ENCODE assay signal across 12 mouse cellular contexts in genomic region chr1:74286869-74287607, GRCm38 (mm10). TPM values are rescaled to one million over a fixed set of nuclear protein-coding genes. Genes with fewer than 3 reads are reported as not detected.
DNase-seq lines count a peak whose midpoint lies in the region; ATAC-seq and TF ChIP-seq lines count a peak whose summit lies in the region.
"Not testable (repeated sequence)": the region's sequence is repeated elsewhere in the genome, so short reads cannot be mapped to it uniquely, and the experiment has no call there.
"Had no signal": no experiment of that assay in that cellular context is flagged by ENCODE, and none has a peak within 500 bp of the region (broad histone marks: within the 10 kb centered on the region; RNA-seq: fewer than 3 reads in every experiment).

No protein-coding gene starts in this region.

- not testable (repeated sequence) for H3ac ChIP-seq in myocyte (ENCODE audit: control insufficient read depth, insufficient read length)

- H3K79me2 ChIP-seq in myocyte (ENCODE audit: control insufficient read depth, insufficient read depth): peaks cover 11% of the 10 kb centered on the region

- DNase-seq in NIH3T3 (ENCODE audit: low read depth): peak; percentile 61
- DNase-seq in cerebellum, adult 9-10 months: peak; percentile 70
- DNase-seq in gastrocnemius, postnatal 10 days: peak; percentile 36
- peak; percentile 27 for DNase-seq in kidney, adult 2 months
- DNase-seq in lung, adult 2 months: peak; percentile 48

- H3K4me3 ChIP-seq in kidney, adult 2 months (ENCODE audit: insufficient read depth, low read depth, low read length); lung, adult 2 months (replicated peaks; ENCODE audit: extremely low read depth, low read depth, low read length); myocyte; stomach, embryonic 14.5 days (ENCODE audit: low read depth, low read length): not testable (repeated sequence)

- WGBS in kidney, adult 2 months: 51% methylated on average over 15 of the region's 17 CpGs
- 39% methylated on average over 16 of the region's 17 CpGs for WGBS in lung, adult 2 months
- WGBS in stomach, embryonic 14.5 days: 60% methylated on average over 15 of the region's 17 CpGs

- not testable (repeated sequence) for ATAC-seq in stomach, embryonic 14.5 days (ENCODE audit: insufficient number of reproducible peaks, insufficient read depth, low FRiP score, low read depth)

- H3K9me3 ChIP-seq in stomach, embryonic 14.5 days (ENCODE audit: control insufficient read depth, low read depth, low read length): not testable (repeated sequence)

- H3K9ac ChIP-seq in stomach, embryonic 14.5 days (replicated peaks; ENCODE audit: low read depth, low read length): not testable (repeated sequence)

- H3K4me2 ChIP-seq in myocyte (ENCODE audit: low read depth); stomach, embryonic 14.5 days (replicated peaks; ENCODE audit: low read depth, low read length): not testable (repeated sequence)

- not testable (repeated sequence) for H3K27ac ChIP-seq in kidney, adult 2 months (ENCODE audit: insufficient read depth, low read depth, low read length)
- H3K27ac ChIP-seq in stomach, embryonic 14.5 days (ENCODE audit: low read length): 0 out of 2 replicates have a peak overlapping the region, but pooled peaks have one; percentile 11

- TF ChIP-seq CTCF in kidney, adult 2 months (conservative IDR thresholded peaks at IDR 0.05; ENCODE audit: insufficient read depth, insufficient read length, low read depth, low read length): 0 out of 2 replicates have a peak, but pooled peaks have one; percentile 12
- not testable (repeated sequence) for TF ChIP-seq CTCF in lung, adult 2 months (IDR thresholded peaks at IDR 0.05; ENCODE audit: insufficient read depth, low read length)

- not testable (repeated sequence) for H3K27me3 ChIP-seq in kidney, adult 2 months (replicated peaks; ENCODE audit: control insufficient read depth, insufficient read depth, low read length); myocyte (ENCODE audit: control insufficient read depth, insufficient read depth, insufficient read length); stomach, embryonic 14.5 days (ENCODE audit: control insufficient read depth, insufficient read depth, low read length)

- TF ChIP-seq POLR2A in kidney, adult 2 months (IDR thresholded peaks at IDR 0.05; ENCODE audit: low read depth, low read length); lung, adult 2 months (IDR thresholded peaks at IDR 0.05; ENCODE audit: borderline replicate concordance, extremely low read depth, low read depth, low read length); myocyte (IDR thresholded peaks at IDR 0.05; ENCODE audit: insufficient read length, low read depth): not testable (repeated sequence)

- not testable (repeated sequence) for H3K36me3 ChIP-seq in kidney, adult 2 months (ENCODE audit: control insufficient read depth, insufficient read depth, low read length)
- H3K36me3 ChIP-seq in myocyte (ENCODE audit: control insufficient read depth, insufficient read depth): peaks cover 45% of the 10 kb centered on the region
- peaks cover 55% of the 10 kb centered on the region for H3K36me3 ChIP-seq in stomach, embryonic 14.5 days (ENCODE audit: control insufficient read depth, insufficient read depth, low read length)

- H3K4me1 ChIP-seq in kidney, adult 2 months (ENCODE audit: control insufficient read depth, insufficient read depth, low read length): not testable (repeated sequence)
- H3K4me1 ChIP-seq in lung, adult 2 months (ENCODE audit: control insufficient read depth, insufficient read depth, low read length): peaks cover 17% of the 10 kb centered on the region
- peaks cover 29% of the 10 kb centered on the region for H3K4me1 ChIP-seq in stomach, embryonic 14.5 days (ENCODE audit: control insufficient read depth, insufficient read depth, low read length)

TF ChIP-seq in myocyte, 11 proteins besides CTCF, POLR2A, EP300 and RAD21:
- TF ChIP-seq POLR2AphosphoS2 (IDR thresholded peaks at IDR 0.05; ENCODE audit: insufficient read length, low read depth): peak; percentile 14
TF ChIP-seq in myocyte: peak in this region for 1; not testable (repeated sequence) for 10.

RNA-seq across cellular contexts. Expression of gene Pnkd, which starts 2.3 kb away (rescaled TPM):
- 10 to 100 TPM; 69.7 to 70.5 TPM for total RNA-seq in gastrocnemius, postnatal 10 days (2021)
- polyA plus RNA-seq in kidney, adult 2 months (2012; rRNA removed): 139 and 165 TPM in 2 replicates
- polyA plus RNA-seq in lung, adult 2 months (2012; rRNA removed): 63.0 and 63.5 TPM in 2 replicates
- 93.7 TPM for polyA plus RNA-seq in myocyte (2012; fragmentation: generic; extraction: Trizol)
- polyA plus RNA-seq in stomach, embryonic 14.5 days (2014; fragmentation: Nextera tagmentation; extraction: Ambion mirVana): 122 and 132 TPM in 2 replicates

RNA-seq across cellular contexts. Expression of gene Aamp, which starts 2.5 kb away (rescaled TPM):
- total RNA-seq in gastrocnemius, postnatal 10 days (2021): 10 to 100 TPM; 90.7 to 94.4 TPM
- 212 and 217 TPM in 2 replicates for polyA plus RNA-seq in kidney, adult 2 months (2012; rRNA removed)
- polyA plus RNA-seq in lung, adult 2 months (2012; rRNA removed): 141 and 172 TPM in 2 replicates
- 199 TPM for polyA plus RNA-seq in myocyte (2012; fragmentation: generic; extraction: Trizol)
- polyA plus RNA-seq in stomach, embryonic 14.5 days (2014; fragmentation: Nextera tagmentation; extraction: Ambion mirVana): 240 and 261 TPM in 2 replicates

RNA-seq across cellular contexts. Expression of gene Gpbar1, which starts 8.7 kb away (rescaled TPM):
- total RNA-seq in gastrocnemius, postnatal 10 days (2021): under 1 TPM in 1 of 2 experiments, not detected in 1; 0.25 TPM
- polyA plus RNA-seq in kidney, adult 2 months (2012; rRNA removed): 0.20 and 0.48 TPM in 2 replicates
- 0.18 and 0.22 TPM in 2 replicates for polyA plus RNA-seq in lung, adult 2 months (2012; rRNA removed)
- polyA plus RNA-seq in myocyte (2012; fragmentation: generic; extraction: Trizol): 0.14 TPM
- polyA plus RNA-seq in stomach, embryonic 14.5 days (2014; fragmentation: Nextera tagmentation; extraction: Ambion mirVana): 3.5 and 4.1 TPM in 2 replicates
- total RNA-seq: gastrocnemius, postnatal 25 days; layer of hippocampus, postnatal 10 days; left cerebral cortex, postnatal 36 days had no signal
- polyA plus RNA-seq: embryonic facial prominence, embryonic 15.5 days; forebrain, embryonic 15.5 days had no signal

RNA-seq across cellular contexts. Expression of gene Tmbim1, which starts 18.4 kb away (rescaled TPM):
- total RNA-seq in gastrocnemius, postnatal 10 days (2021): 10 to 100 TPM; 43.5 to 50.3 TPM
- polyA plus RNA-seq in kidney, adult 2 months (2012; rRNA removed): 74.1 and 103 TPM in 2 replicates
- polyA plus RNA-seq in lung, adult 2 months (2012; rRNA removed): 567 and 655 TPM in 2 replicates
- 178 TPM for polyA plus RNA-seq in myocyte (2012; fragmentation: generic; extraction: Trizol)
- polyA plus RNA-seq in stomach, embryonic 14.5 days (2014; fragmentation: Nextera tagmentation; extraction: Ambion mirVana): 50.1 and 53.9 TPM in 2 replicates

RNA-seq across cellular contexts. Expression of gene Arpc2, which starts 51.2 kb away (rescaled TPM):
- total RNA-seq in gastrocnemius, postnatal 10 days (2021): 100 to 1,000 TPM; 104 to 116 TPM
- 124 TPM in 2 replicates for polyA plus RNA-seq in kidney, adult 2 months (2012; rRNA removed)
- 177 and 180 TPM in 2 replicates for polyA plus RNA-seq in lung, adult 2 months (2012; rRNA removed)
- polyA plus RNA-seq in myocyte (2012; fragmentation: generic; extraction: Trizol): 214 TPM
- polyA plus RNA-seq in stomach, embryonic 14.5 days (2014; fragmentation: Nextera tagmentation; extraction: Ambion mirVana): 406 and 429 TPM in 2 replicates
